Mouse (Mus musculus) adrenal gland, postnatal 14 days (tissue): Measurements from ENCODE around the gene Ccdc28a. TPM values are rescaled to one million over a fixed set of nuclear protein-coding genes. Genes with fewer than 3 reads are reported as not detected.

Experiments
- DNase-seq: peaks from one replicate; pipeline ENCODE4 v3.0.0; 2021; ENCODE audit warnings: mixed read lengths
- total RNA-seq: library from RNA; stranded (reverse); gene quantifications from 2 replicates; pipeline ENCODE4 v1.2.3, GENCODE M21; 2021

The Ccdc28a gene
- total RNA-seq, 1 experiment from 2014 or later: 8.1 TPM

GRCm38 (mm10) chr10:18194737-18195141, 40.1 kb downstream of the Ccdc28a start:
- DNase-seq: no peak

- DNase-seq: no peak
Measured at GRCm38 (mm10) chr10:18194156-18194555, 40.6 kb downstream of the Ccdc28a start.

- no peak for DNase-seq
Measured at GRCm38 (mm10) chr10:18193221-18193620, 41.6 kb downstream of the Ccdc28a start.

- no peak for DNase-seq
Measured at GRCm38 (mm10) chr10:18191706-18192105, 43.1 kb downstream of the Ccdc28a start.

- DNase-seq: no peak
Measured at GRCm38 (mm10) chr10:18189498-18189897, 45.3 kb downstream of the Ccdc28a start.

- DNase-seq: no peak
Measured at GRCm38 (mm10) chr10:18188564-18188963, 46.2 kb downstream of the Ccdc28a start.

- no peak for DNase-seq
Measured at GRCm38 (mm10) chr10:18182246-18182645, 52.6 kb downstream of the Ccdc28a start.

- DNase-seq: no peak
Measured at GRCm38 (mm10) chr10:18177304-18177703, 57.5 kb downstream of the Ccdc28a start.

- no peak for DNase-seq
Measured at GRCm38 (mm10) chr10:18176722-18177121, 58.1 kb downstream of the Ccdc28a start.

- no peak for DNase-seq
Measured at GRCm38 (mm10) chr10:18175087-18175486, 59.7 kb downstream of the Ccdc28a start.

Other genes with a start within 250 kb of the Ccdc28a start
- 30.6 and 37.8 TPM in 2 replicates for gene Abracl, start 211.7 kb downstream of the Ccdc28a start, total RNA-seq
- gene Reps1, start 179.1 kb downstream of the Ccdc28a start, total RNA-seq: 31.1 and 35.7 TPM in 2 replicates
- gene Ect2l, start 24.1 kb downstream of the Ccdc28a start, total RNA-seq: not detected in 2 replicates
- 6.5 and 6.6 TPM in 2 replicates for gene Nhsl1, start 84.0 kb upstream of the Ccdc28a start, total RNA-seq